Mouse (Mus musculus) kidney, postnatal 0 days (tissue): ENCODE data around the gene Gm6525. TPM values are rescaled to one million over a fixed set of nuclear protein-coding genes. Genes with fewer than 3 reads are reported as not detected.

Source experiments
- ATAC-seq: fragments of 200-750 bp; cut with Nextera tagmentation; replicated peaks from 2 replicates; pipeline ENCODE4 v1.8.0; 2017; ENCODE audit warnings: low read depth, moderate number of reproducible peaks, moderate TSS enrichment, moderate library complexity; ENCODE audit not compliant: low FRiP score
- DNase-seq: peaks from one replicate; pipeline ENCODE4 v3.0.0-alpha.2; 2016; ENCODE audit warnings: low spot score
- H3K27ac ChIP-seq: fragments of 300-500 bp; sonication (generic); 2 replicates; pipeline ENCODE4 v1.5.1; 2014; ENCODE audit warnings: mild to moderate bottlenecking
- H3K27me3 ChIP-seq: fragments of 300-500 bp; sonication (generic); 2 replicates; pipeline ENCODE4 v1.6.1; 2014; ENCODE audit warnings: low read length, mixed read lengths; ENCODE audit not compliant: insufficient read depth
- H3K36me3 ChIP-seq: fragments of 300-500 bp; sonication (generic); 2 replicates; pipeline ENCODE4 v1.6.1; 2014; ENCODE audit warnings: low read length, mixed read lengths; ENCODE audit not compliant: insufficient read depth
- H3K4me1 ChIP-seq: fragments of 300-500 bp; sonication (generic); replicated peaks from 2 replicates; pipeline ENCODE4 v1.6.1; 2014; ENCODE audit warnings: antibody characterized with exemption, low read length, mixed read lengths; ENCODE audit not compliant: insufficient read depth
- H3K4me2 ChIP-seq: fragments of 300-500 bp; sonication (generic); 2 replicates; pipeline ENCODE4 v1.6.1; 2014; ENCODE audit warnings: mild to moderate bottlenecking, low read length, moderate library complexity, mixed read lengths
- H3K4me3 ChIP-seq: fragments of 300-500 bp; sonication (generic); replicated peaks from 2 replicates; pipeline ENCODE4 v1.5.1; 2014; ENCODE audit warnings: low read depth, low read length
- H3K9ac ChIP-seq: fragments of 300-500 bp; sonication (generic); 2 replicates; pipeline ENCODE4 v1.6.1; 2014; ENCODE audit warnings: low read depth, low read length
- H3K9me3 ChIP-seq: fragments of 300-500 bp; sonication (generic); replicated peaks from 2 replicates; pipeline ENCODE4 v1.6.1; 2016; ENCODE audit warnings: low read length, inconsistent platforms, mixed read lengths
- CTCF ChIP-seq: IDR thresholded peaks from 2 replicates; pipeline ENCODE4 v1.5.1; 2016; ENCODE audit warnings: antibody characterized with exemption, low read depth, mild to moderate bottlenecking, moderate library complexity
- WGBS: fragments of 180-500 bp; shearing (Covaris S2); extraction: QIAGEN DNeasy Blood & Tissue Kit; methylation state at CpG from one replicate; pipeline ENCODE4 v1.1.7; 2014; 5-methylcytosine and 5-hydroxymethylcytosine counted together
- polyA plus RNA-seq: library from polyadenylated mRNA; unstranded; fragments of >200 nt; fragmentation: Nextera tagmentation; extraction: Ambion mirVana; gene quantifications from 2 replicates; pipeline ENCODE4 v1.2.1, GENCODE M21; 2015

The Gm6525 gene
- polyA plus RNA-seq, 1 experiment from 2014 or later = 0.66 TPM

DNA sequence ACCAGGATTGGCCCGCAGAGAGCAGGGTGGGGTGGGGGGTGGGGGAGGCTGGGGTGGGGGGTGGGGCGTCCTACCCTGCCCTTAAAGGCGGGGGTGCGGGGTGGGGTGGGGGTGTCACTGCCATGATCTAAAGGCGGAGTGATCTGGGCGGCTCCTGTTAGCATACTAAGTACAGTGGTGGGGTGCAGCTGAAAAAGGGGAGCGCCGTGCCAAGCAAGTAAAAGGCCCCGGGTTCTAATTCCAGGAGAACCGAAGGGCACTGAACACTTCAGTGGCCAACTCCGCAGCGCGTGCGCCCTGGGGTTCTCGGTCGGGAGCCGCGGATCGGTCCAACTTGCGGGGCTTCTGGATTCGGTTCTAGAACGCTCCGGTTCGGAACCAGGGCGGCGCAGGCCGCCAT lies 18.8 kb upstream of the Gm6525 start:
- under 1% methylated on average over 24 of the region's 27 CpGs for WGBS
- peak; percentile 47 for DNase-seq

DNA sequence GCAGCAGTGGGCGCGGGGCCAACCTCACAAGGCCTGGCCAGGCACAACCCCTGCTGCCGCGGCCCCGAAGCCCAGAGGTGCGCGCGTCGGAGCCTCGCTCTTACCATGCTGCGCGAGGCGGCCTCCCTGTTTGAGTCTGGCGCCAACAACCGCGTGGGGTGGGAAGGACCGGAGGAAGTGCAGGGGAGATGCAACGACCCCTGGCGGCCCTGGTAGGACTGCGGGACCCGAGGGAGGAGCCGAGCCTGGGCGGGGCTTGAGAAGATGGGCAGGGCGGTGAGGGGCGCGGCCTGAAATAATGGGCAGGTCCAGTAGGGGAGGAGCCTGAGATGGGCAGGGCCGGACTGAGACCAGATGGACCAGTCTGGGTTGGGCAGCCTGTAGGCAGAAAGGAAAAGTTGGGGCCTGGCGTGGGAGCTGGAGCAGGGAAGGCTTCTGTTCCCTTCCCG lies 18.3 kb upstream of the Gm6525 start, which contains the start of gene Mnd1:
Mnd1 (minus strand) TSS at position 229 of the 449 bp plus-strand sequence.
- H3K4me3 ChIP-seq = peak within 1 kb of the TSS; percentile 54
- peak; percentile 100 for ATAC-seq
- WGBS = under 1% methylated on average over 29 of the region's 29 CpGs
- no peak within 1 kb of the TSS for H3K27ac ChIP-seq
- peak; percentile 99 for DNase-seq
- peak within 1 kb of the TSS; percentile 65 for H3K9ac ChIP-seq
- peaks cover 9% of the 10 kb centered on the region; the same call in 1 of the 2 replicates for H3K36me3 ChIP-seq
- H3K4me2 ChIP-seq = peak within 1 kb of the TSS; percentile 97
- H3K27me3 ChIP-seq = no peaks in the 10 kb centered on the region
- peak; percentile 98 for TF ChIP-seq CTCF
- no peaks in the 10 kb centered on the region; the same call in 1 of the 2 replicates for H3K4me1 ChIP-seq
- H3K9me3 ChIP-seq = 0 out of 2 replicates have a peak, but pooled peaks cover 3% of the 10 kb centered on the region

More for the DNA sequence above, 18.8 kb upstream of the Gm6525 start:
- Histone ChIP-seq H3K4me2 (peak overlapping the region; percentile 97), H3K9me3 (0 out of 2 replicates have a peak, but pooled peaks cover 3% of the 10 kb centered on the region), H3K36me3 (peaks cover 5% of the 10 kb centered on the region; the same call in 1 of the 2 replicates), H3K27ac (no peak overlapping the region), H3K9ac (peak overlapping the region; percentile 65), H3K4me1 (no peaks in the 10 kb centered on the region; the same call in 1 of the 2 replicates), H3K27me3 (no peaks in the 10 kb centered on the region), H3K4me3 (peak overlapping the region; percentile 54)
- no peak; the same call in 1 of the 2 replicates for ATAC-seq
- no peak for TF ChIP-seq CTCF

DNA sequence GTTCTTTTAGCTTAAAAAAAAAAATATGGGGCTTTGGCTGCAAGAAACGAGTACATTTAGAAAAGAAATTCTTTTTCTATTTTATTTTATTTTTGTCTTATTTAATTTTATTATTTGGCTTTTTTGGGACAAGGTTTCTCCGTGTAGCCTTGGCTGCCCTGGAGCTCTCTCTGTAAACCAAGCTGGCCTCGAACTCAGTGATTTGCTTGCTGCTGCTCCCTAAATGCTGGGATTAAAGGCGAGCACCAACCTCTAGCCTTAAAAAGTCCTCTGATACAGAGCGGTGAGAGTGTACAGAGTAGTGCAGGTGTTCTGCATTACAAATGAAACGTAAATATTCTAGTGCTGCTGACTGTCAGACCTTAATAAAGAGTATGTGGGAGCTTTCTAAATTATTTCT lies 17.8 kb upstream of the Gm6525 start:
- WGBS = 37% methylated on average over 6 of the region's 6 CpGs
- H3K36me3 ChIP-seq = peaks cover 9% of the 10 kb centered on the region; the same call in 1 of the 2 replicates
- peak overlapping the region; percentile 97 for H3K4me2 ChIP-seq
- H3K27ac ChIP-seq = no peak overlapping the region
- DNase-seq (no peak), ATAC-seq (no peak)
- H3K4me1 ChIP-seq = no peaks in the 10 kb centered on the region; the same call in 1 of the 2 replicates
- no peak overlapping the region for H3K9ac ChIP-seq
- no peak for TF ChIP-seq CTCF
- 0 out of 2 replicates have a peak overlapping the region, but pooled peaks have one; percentile 54 for H3K4me3 ChIP-seq
- H3K9me3 ChIP-seq = 0 out of 2 replicates have a peak, but pooled peaks cover 1% of the 10 kb centered on the region
- H3K27me3 ChIP-seq = no peaks in the 10 kb centered on the region

DNA sequence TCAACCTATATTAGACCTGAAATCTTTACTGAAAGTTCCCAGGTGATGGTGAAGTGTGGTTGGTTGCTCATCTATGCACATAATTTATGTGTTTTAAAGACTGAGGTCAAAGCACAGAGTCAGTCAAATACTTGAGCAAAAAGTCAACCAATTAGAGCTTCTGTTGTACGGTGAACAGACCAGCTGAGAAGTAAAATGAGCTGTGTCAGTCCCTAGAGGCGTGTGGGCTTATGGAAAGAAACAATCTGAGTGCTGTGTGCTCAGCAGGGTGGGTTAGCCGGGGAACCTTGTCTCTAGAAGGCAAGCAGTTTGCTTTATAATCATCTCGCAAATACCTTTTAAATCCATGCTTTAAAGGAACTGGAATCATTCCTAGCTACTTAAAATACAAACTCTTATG lies 16.9 kb upstream of the Gm6525 start:
- Histone ChIP-seq H3K27ac (no peak overlapping the region), H3K9ac (no peak overlapping the region), H3K36me3 (peaks cover 9% of the 10 kb centered on the region; the same call in 1 of the 2 replicates), H3K4me2 (no peak overlapping the region), H3K4me3 (no peak overlapping the region), H3K9me3 (no peaks in the 10 kb centered on the region), H3K4me1 (no peaks in the 10 kb centered on the region; the same call in 1 of the 2 replicates), H3K27me3 (no peaks in the 10 kb centered on the region)
- DNase-seq (no peak), ATAC-seq (no peak)
- WGBS = 56% methylated on average over 4 of the region's 4 CpGs
- no peak for TF ChIP-seq CTCF

DNA sequence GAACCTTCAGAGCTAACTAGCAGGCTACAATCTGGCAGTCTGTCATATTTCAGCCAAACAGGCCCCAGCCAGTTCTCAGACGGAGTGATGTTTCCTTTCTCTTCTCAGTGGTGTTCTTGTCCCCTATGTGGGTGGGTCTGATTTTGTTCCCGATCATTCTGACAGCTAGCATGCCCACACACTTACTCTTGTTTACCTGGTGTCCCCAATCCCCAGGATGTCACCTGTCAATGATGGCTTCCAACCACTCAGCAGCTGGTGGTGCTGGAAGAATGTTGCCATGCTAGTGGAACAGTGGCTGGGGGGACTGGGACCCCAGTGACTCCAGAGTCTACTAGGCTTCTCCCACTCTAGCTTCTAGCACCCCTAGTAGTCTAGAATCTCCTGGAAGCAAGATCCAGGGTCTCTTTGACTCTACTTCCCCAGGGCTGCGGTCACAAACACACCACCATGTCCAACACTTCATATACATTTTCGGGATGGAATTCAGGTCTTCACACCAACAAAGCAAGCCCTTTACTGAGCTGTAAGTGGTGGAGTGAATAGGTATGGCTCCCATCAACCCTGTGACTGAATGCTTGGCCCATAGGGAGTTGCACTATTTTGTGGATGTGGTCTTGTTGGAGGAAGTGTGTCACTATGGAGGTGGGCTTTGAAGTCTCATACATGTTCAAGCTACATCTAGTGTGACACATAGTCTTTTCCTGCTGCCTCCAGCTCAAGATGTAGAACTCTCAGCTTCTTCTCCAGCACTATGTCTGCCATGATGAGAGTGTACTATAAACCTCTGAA lies 16.1 kb upstream of the Gm6525 start:
- Histone ChIP-seq H3K36me3 (peaks cover 13% of the 10 kb centered on the region; the same call in 1 of the 2 replicates), H3K4me1 (no peaks in the 10 kb centered on the region; the same call in 1 of the 2 replicates), H3K9me3 (no peaks in the 10 kb centered on the region), H3K27me3 (no peaks in the 10 kb centered on the region), H3K27ac (no peak overlapping the region), H3K9ac (no peak overlapping the region), H3K4me3 (no peak overlapping the region), H3K4me2 (no peak overlapping the region)
- no peak for ATAC-seq
- TF ChIP-seq CTCF = no peak
- 83% methylated on average over 4 of the region's 4 CpGs for WGBS
- no peak for DNase-seq

DNA sequence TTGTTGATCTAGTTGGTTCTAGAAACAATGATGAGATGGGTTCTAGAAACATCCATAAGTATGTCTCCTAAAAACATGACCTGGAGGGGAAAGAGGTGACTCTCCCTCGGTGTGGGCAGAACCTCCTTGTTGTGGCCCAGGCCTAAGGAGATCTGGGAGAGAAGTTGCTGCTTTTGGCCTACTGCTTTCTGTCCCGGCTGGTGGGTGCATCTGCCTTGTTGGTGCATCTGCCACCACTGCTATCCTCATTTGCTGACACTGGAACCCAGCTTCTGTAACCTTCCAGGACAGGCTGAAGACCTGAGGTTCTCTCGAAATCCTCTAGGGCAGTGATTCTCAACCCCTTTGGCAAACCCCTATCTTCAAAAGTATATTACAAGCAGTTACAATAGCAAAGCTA lies 8.5 kb upstream of the Gm6525 start:
- Histone ChIP-seq H3K27me3 (no peaks in the 10 kb centered on the region), H3K4me3 (no peak overlapping the region), H3K9me3 (no peaks in the 10 kb centered on the region), H3K4me2 (no peak overlapping the region), H3K36me3 (peaks cover 33% of the 10 kb centered on the region; the same call in 1 of the 2 replicates), H3K4me1 (no peaks in the 10 kb centered on the region), H3K9ac (no peak overlapping the region), H3K27ac (no peak overlapping the region)
- TF ChIP-seq CTCF = no peak
- ATAC-seq (no peak), DNase-seq (no peak)
- 92% methylated on average over 3 of the region's 3 CpGs for WGBS
